Mouse (Mus musculus) G1E-ER4 (cell line): ENCODE measurements around the gene Enox1. TPM values are rescaled to one million over a fixed set of nuclear protein-coding genes. Genes with fewer than 3 reads are reported as not detected.

ENCODE experiments used
- GATA1 ChIP-seq: IDR thresholded peaks from one replicate; pipeline ENCODE4 v1.8.0; 2012; ENCODE audit warnings: low read length, inconsistent platforms
- polyA plus RNA-seq: library from polyadenylated mRNA; stranded (reverse); fragments of >175 nt; gene quantifications from 2 replicates; pipeline ENCODE4 v1.2.3, GENCODE M21; 2012

Gene Enox1
- polyA plus RNA-seq, 1 experiment: not detected

DNA sequence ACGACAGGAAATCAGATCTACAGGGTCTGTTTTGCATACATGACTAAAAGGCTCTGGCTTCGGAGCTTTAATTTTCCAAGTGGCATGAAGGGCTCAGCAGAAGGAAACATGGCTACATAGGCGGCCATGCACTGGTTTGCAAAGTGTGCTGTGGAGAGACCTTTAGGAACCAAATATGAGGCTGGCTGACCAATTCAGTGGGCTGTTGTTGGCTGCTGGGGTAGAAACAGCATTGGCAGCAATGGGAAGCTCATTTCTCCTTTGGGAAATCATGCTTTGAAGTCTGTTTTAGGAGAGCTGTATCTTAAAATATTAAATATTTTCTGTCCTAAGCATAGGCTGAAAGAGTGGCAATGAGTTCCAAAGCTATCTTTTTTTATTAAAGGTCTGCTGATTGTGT is 98.6 kb downstream of the Enox1 start:
- TF ChIP-seq GATA1: no peak

DNA sequence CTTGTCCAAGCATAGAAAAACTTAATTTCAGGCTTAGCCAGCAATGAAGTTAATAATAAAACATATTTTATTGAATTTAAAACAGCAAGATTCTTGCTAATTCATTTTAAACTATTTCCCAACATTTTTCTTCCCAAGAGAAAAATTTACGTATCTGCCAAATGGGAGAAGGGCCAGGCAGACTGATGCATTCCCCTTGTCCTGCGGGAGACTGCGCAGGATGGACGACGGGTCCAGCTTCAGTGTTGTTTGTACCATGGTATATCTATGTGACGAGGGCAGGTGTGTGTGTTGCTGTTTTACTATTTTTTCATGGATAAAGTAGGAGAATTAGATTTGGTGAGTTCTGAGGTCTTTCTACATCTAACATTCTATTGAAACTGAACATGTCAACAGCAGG is 99.1 kb downstream of the Enox1 start:
- TF ChIP-seq GATA1: no peak

DNA sequence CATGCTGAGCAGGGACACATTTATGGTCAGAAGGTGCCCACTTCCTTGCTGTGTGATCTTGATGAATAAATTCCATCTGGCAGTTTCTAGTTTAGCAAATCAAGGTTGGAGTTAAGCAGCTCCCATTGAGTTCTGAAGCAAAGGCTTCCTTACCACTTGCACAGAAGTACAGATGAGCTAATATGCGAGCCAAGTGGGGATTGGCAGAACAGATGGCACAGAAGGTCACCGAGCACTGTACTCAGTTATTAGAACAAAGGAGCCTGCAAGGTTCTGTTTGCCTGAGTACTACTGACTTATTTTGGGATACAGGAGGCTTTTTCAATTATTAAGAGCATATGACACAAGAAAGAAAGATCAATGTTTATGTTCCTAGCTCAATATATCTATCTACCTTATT is 100.4 kb downstream of the Enox1 start:
- TF ChIP-seq GATA1: no peak

DNA sequence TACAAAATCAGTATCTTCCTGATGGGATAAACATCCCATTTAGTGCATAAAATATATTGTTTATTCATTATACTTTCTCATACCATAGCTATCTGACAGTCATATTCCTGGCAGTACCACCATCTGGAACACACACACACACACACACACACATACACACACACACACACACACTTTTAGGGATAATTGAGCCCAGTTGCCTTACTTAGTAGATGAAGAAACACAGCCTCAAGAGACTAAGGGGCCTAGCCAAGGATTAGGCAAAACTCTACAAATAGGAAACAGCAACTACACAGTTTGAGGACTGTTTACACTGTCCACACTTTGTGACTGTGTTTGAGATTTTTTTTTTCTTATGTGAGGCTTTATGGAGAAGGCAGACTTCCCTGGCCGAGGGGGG is 100.9 kb downstream of the Enox1 start:
- TF ChIP-seq GATA1: no peak

DNA sequence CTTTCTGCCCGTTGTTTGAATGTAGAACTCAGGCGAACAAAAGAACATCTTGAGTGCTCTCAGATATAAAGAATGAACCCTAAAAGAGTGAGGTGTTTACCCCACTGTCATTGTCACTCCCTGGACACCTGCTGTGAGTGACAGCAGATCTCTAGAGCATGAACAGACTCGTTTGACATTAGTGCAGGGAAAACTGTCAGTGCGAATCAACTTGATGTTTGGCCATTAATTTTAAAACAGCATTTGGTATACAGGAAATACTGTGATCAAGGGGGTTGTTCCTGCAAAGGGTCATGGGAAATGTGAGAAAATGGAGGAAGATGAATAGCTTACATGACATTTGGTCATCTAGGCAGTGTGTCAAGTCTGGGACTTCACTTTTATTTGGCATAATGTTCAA is 101.6 kb downstream of the Enox1 start:
- TF ChIP-seq GATA1: no peak

DNA sequence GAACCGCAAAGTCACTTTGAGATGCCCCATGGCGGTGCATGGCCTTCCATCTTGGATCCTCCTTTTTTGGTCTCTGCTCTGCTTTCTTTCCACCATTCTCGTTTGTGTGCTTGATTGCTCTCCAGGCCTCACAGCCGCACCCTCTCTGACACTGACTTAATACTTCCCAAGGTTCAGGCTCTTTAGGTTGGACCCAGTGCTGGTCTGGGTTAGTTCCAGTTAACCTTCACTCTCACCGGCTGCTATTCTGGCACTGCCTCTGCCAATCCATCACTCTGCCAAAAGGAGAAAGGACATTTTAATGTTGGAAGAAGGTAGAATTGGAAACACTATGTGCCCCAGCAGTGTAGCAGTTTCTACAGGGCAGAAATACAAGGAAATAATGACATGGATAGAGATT is 103.1 kb downstream of the Enox1 start:
- TF ChIP-seq GATA1: no peak

DNA sequence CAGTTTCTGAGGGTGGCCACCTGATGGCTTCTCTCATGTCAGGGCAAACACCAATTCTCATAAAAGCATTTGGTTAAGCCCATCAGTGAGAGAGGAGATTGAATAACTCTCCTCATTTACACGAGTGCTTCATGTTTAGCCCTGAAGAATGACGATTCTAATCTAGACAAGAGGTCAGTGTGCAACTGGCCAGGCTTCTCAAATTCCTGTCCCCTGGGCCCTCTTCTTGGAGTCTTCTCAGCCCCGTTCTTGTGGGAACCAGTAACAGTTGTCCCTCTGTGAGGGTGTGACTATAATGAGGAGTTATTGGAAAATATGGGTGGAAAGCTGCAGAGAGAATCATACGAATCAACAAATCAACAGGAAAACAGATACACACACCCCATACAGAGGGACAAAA is 103.5 kb downstream of the Enox1 start:
- no peak for TF ChIP-seq GATA1

DNA sequence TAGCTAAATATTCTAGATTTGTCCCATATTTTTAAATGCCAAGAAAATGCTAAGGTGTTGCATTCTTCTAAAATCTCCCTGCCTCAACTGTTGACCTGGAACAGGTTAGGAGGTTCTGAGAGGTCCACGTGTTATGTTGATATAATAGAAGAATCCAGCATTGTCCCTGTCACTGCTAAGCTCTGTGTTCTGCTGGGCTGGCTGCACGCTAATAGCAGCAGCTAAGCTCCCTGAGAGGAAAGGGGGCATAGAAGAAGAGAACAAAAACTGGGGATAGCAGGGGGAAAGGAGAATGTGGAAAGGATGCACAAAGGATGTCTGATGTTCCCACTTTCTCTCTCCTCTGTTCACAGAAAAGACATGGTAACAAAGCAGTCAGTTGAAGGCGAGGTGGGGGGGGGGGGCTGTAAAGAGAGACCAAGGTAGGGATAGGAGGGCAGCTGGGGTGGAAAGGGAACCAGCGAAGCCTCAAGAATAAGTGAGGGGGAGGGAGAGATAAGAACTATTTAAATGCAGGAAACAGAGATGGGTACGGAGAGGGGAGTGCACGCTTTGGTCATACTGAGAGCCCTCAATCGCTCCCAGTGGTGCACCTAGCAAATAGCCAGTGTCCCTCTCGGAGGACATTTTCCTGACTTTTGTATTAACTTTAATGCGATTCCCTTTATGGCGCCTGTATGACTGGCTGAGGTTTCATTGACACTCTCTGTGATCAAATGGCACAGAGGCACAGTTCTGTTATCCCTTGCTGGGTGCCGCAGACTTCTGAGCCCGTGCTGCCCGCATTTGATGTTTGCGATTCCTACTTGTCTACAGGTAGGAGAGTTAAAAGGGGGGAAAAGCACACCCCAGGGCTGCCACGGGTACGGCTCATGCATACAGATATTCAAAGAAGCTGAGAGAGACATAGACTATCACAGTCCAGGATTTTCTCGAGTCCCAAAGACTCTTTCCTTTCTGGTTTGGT is 110.5 kb downstream of the Enox1 start:
- no peak for TF ChIP-seq GATA1

DNA sequence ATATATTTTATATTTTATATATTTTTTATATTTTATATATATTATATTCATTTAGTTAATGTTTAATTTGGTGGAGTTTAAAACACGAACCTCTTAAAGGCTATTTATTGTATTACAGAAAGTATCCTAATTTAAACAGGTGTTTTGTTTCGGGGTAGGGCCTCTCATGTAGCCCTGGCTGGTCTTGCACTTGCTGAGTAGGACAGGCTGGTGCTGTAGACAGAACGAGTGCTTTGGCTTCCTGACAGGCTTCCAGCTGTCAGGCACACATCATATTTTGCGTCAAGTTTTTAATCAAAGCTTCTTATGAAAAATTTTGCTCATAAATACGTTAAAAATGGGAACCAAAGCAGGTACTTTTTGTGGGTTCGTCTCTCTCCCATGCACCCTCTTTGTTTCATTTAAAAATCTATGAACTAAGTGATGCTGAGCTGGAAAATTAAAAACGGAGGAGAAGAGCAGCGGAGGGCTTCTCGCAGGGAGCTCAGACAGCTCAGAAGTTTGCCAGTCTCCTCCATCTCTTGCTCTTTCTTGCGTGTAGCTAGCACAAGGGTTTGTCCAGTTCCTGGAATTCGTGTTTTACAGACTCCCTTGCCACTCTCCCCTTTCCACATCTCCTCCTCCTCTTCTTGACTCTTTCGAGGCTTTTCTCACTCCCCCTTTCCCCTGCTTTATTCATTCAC is 115.8 kb downstream of the Enox1 start:
- no peak for TF ChIP-seq GATA1

DNA sequence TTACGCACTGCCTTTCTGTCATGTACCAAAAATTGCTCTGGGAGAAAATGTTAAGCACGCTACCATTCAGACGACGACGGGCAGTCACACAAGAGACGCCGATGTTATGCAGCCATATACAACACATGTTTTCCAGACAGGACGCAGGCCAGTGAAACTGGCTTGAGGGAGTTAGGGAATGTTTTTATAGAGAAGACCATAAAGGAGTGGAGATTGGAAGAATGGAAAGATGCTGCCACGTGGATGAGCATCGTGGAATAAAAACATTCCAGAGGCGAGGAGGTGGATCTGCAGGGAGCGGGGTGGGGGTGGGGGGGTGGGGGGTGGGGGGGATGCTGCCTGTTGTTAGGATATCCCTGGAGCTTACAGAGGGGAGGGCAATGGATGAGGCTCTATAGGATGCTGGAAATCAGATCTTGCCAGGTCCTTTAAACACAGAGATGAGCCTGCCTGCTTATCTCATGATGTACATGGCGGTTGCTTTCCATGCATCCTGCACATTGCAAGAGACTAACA is 116.4 kb downstream of the Enox1 start:
- no peak for TF ChIP-seq GATA1

DNA sequence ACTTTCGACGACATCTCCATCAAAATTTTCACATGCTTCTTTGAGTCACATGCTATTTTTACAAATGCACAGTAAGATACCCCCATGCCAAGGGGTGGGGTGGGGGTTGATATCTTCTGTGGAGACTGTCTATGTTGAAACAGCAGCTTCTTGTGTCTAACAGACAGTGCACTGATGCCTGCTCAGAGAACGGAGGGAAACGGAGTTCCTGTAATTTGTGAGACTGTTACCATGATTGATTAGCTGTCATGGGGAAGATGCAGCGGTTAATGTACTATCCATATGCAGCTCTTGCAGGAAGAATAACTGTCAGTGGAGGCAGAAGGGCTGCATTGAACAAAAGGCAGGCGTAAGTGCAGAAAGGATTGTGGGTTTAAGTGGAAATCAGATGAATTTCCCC is 117.2 kb downstream of the Enox1 start:
- TF ChIP-seq GATA1: no peak

DNA sequence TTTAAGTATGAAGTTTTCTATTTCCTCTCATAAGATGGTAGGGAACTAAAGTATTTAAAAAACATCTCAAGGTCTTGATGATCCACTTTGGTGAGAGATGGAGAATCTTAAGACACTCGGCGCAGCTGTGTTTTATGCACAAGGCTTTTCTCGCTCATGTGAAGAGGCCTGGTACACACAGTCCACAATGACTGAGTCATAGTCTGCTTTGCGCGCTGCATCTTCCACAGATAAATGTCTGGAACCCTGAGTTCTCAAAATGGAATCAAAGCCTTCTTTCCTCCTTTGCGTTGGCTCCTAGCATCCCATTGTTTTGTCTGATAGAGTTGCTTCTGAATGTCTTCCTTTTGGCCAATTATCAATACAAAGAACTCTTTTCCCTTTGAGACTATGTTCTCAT is 119.0 kb downstream of the Enox1 start:
- TF ChIP-seq GATA1: no peak

DNA sequence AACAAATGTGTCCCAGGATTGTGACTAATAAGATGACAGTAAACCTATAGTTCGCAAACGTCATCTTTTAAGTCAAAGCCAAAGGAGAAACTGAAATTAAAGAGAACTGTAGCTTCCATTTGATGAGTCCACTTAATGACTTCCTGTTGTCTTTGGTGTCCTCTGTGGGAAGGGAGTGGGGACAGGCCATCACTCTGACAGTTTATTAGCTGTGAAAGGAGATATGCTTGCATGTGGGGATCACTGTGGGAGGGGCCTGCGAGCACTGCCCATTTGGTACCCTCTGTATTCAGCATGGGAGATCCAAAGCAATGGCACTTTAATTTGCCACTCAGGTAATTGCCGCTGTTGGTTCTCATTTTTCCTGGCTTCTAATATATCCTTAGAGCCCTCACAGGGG is 122.6 kb downstream of the Enox1 start:
- no peak for TF ChIP-seq GATA1

DNA sequence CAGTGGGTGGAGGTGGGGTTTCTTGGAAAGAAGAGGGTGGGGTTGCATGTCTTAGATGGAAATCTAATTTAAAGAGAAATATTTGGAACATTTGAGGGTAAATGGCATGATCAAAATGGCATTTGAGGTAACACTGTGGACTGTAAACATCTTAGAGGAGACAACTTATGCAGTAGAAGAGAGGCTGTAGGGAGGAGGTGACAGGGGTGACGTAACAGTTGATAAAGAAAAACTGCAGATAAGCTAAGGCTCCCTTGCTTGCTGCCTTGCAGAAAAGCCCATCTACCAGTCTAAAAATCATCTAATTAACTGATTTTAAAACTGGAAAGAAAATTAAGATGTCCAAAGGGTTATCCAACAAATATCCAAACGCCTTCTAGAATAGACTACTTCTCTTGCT is 123.9 kb downstream of the Enox1 start:
- no peak for TF ChIP-seq GATA1

DNA sequence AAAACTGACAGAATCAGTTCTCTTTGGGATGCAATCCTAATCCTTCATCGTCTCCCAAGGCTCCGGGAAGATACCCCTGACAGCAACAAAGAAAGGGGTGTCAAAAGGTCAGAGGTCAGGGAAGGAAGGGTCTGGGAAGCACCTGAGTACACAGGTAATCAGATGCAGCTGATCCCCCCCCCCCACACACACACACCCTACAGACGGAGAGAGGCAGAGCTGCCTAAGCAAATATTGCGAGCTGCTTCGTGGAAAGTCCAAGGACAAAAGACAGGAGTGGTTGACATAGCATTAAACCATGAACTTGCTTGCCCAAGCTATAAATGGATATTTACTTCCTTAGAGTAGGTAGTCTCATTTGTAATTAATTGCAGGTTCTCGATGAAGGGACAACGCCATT is 124.3 kb downstream of the Enox1 start:
- TF ChIP-seq GATA1: no peak

DNA sequence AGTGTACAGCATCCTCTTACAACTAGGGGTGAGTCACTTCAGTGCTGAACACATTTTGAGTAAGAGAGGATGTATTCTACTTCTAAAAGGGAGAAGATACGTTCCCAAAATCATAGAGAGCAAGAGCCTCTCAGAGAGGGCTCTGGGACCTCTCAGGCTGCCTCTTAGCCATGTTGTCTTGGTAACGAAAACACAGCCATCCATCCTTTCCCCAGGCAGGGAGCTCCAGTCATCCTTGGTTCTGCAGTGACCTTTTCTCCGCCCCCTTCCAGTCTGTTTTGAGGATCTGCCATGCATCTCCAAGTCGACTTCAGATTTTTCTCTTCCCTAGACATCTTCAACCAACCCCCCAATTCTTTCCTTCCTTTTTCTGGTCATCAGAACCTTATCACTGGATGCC is 127.4 kb downstream of the Enox1 start:
- TF ChIP-seq GATA1: no peak

DNA sequence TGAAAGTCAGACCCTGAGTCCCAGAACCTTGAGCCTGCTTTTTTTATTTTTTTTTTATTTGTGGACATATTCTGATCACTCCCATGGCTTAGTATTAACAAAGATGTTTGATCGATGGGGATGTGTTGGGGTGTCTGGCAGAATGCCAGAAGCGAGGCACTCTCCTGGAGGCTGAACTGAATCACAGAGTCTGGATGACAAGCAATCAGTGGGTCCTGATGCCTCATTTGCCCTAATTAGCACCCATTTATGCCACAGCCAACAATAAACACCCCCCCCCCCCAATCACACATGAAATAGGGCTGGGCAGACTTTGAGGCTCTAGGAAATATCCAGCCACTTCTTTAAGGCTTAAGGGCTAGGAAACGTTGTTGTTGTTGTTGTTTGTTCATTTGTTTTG is 128.9 kb downstream of the Enox1 start:
- TF ChIP-seq GATA1: no peak
